Mouse (Mus musculus) kidney, postnatal 0 days (tissue): ENCODE results near the gene Fzr1. TPM values are rescaled to one million over a fixed set of nuclear protein-coding genes. Genes with fewer than 3 reads are reported as not detected.
A peak's percentile ranks its signal among the peaks of the same experiment; 100 is the strongest.

ENCODE experiments used
- ATAC-seq: fragments of 200-750 bp; cut with Nextera tagmentation; replicated peaks from 2 replicates; pipeline ENCODE4 v1.8.0; 2017; ENCODE audit warnings: low read depth, moderate number of reproducible peaks, moderate TSS enrichment, moderate library complexity; ENCODE audit not compliant: low FRiP score
- DNase-seq: peaks from one replicate; pipeline ENCODE4 v3.0.0-alpha.2; 2016; ENCODE audit warnings: low spot score
- H3K27ac ChIP-seq: fragments of 300-500 bp; sonication (generic); 2 replicates; pipeline ENCODE4 v1.5.1; 2014; ENCODE audit warnings: mild to moderate bottlenecking
- H3K27me3 ChIP-seq: fragments of 300-500 bp; sonication (generic); 2 replicates; pipeline ENCODE4 v1.6.1; 2014; ENCODE audit warnings: low read length, mixed read lengths; ENCODE audit not compliant: insufficient read depth
- H3K36me3 ChIP-seq: fragments of 300-500 bp; sonication (generic); 2 replicates; pipeline ENCODE4 v1.6.1; 2014; ENCODE audit warnings: low read length, mixed read lengths; ENCODE audit not compliant: insufficient read depth
- H3K4me1 ChIP-seq: fragments of 300-500 bp; sonication (generic); replicated peaks from 2 replicates; pipeline ENCODE4 v1.6.1; 2014; ENCODE audit warnings: antibody characterized with exemption, low read length, mixed read lengths; ENCODE audit not compliant: insufficient read depth
- H3K4me2 ChIP-seq: fragments of 300-500 bp; sonication (generic); 2 replicates; pipeline ENCODE4 v1.6.1; 2014; ENCODE audit warnings: mild to moderate bottlenecking, low read length, moderate library complexity, mixed read lengths
- H3K4me3 ChIP-seq: fragments of 300-500 bp; sonication (generic); replicated peaks from 2 replicates; pipeline ENCODE4 v1.5.1; 2014; ENCODE audit warnings: low read depth, low read length
- H3K9ac ChIP-seq: fragments of 300-500 bp; sonication (generic); 2 replicates; pipeline ENCODE4 v1.6.1; 2014; ENCODE audit warnings: low read depth, low read length
- H3K9me3 ChIP-seq: fragments of 300-500 bp; sonication (generic); replicated peaks from 2 replicates; pipeline ENCODE4 v1.6.1; 2016; ENCODE audit warnings: low read length, inconsistent platforms, mixed read lengths
- CTCF ChIP-seq: IDR thresholded peaks from 2 replicates; pipeline ENCODE4 v1.5.1; 2016; ENCODE audit warnings: antibody characterized with exemption, low read depth, mild to moderate bottlenecking, moderate library complexity
- WGBS: fragments of 180-500 bp; shearing (Covaris S2); extraction: QIAGEN DNeasy Blood & Tissue Kit; methylation state at CpG from one replicate; pipeline ENCODE4 v1.1.7; 2014; 5-methylcytosine and 5-hydroxymethylcytosine counted together
- polyA plus RNA-seq: library from polyadenylated mRNA; unstranded; fragments of >200 nt; fragmentation: Nextera tagmentation; extraction: Ambion mirVana; gene quantifications from 2 replicates; pipeline ENCODE4 v1.2.1, GENCODE M21; 2015

Gene Fzr1
- polyA plus RNA-seq, 1 experiment from 2014 or later, result 70.6 TPM

- TF ChIP-seq CTCF, result no peak
- 5% methylated on average over 2 of the region's 2 CpGs for WGBS
- peak overlapping the region; percentile 84 for H3K27ac ChIP-seq
- peaks cover 18% of the 10 kb centered on the region for H3K4me1 ChIP-seq
- no peak overlapping the region for H3K4me3 ChIP-seq
- DNase-seq (no peak), ATAC-seq (no peak)
- no peaks in the 10 kb centered on the region for H3K27me3 ChIP-seq
- no peaks in the 10 kb centered on the region for H3K9me3 ChIP-seq
- H3K9ac ChIP-seq, result no peak overlapping the region; the same call in 1 of the 2 replicates
- no peak overlapping the region for H3K4me2 ChIP-seq
- peaks cover 39% of the 10 kb centered on the region for H3K36me3 ChIP-seq
Measured at GRCm38 (mm10) chr10:81327959-81328358, 50.4 kb downstream of the Fzr1 start.

GRCm38 (mm10) chr10:81326858-81327257 lies 51.5 kb downstream of the Fzr1 start:
- TF ChIP-seq CTCF, result no peak
- Histone ChIP-seq H3K27ac (peak overlapping the region; percentile 84), H3K9me3 (no peaks in the 10 kb centered on the region), H3K4me3 (no peak overlapping the region), H3K27me3 (no peaks in the 10 kb centered on the region), H3K36me3 (peaks cover 45% of the 10 kb centered on the region), H3K9ac (no peak overlapping the region), H3K4me2 (no peak overlapping the region), H3K4me1 (peaks cover 15% of the 10 kb centered on the region)
- WGBS, result 68% methylated on average over 6 of the region's 6 CpGs
- ATAC-seq, result no peak
- peak; percentile 41 for DNase-seq

GRCm38 (mm10) chr10:81325781-81326180 lies 52.5 kb downstream of the Fzr1 start:
- no peak overlapping the region for H3K4me2 ChIP-seq
- TF ChIP-seq CTCF, result no peak
- no peaks in the 10 kb centered on the region for H3K9me3 ChIP-seq
- no peaks in the 10 kb centered on the region for H3K27me3 ChIP-seq
- ATAC-seq (no peak), DNase-seq (no peak)
- 84% methylated on average over 18 of the region's 18 CpGs for WGBS
- H3K4me1 ChIP-seq, result peaks cover 15% of the 10 kb centered on the region
- H3K9ac ChIP-seq, result no peak overlapping the region
- H3K36me3 ChIP-seq, result peaks cover 45% of the 10 kb centered on the region
- H3K4me3 ChIP-seq, result no peak overlapping the region
- 0 out of 2 replicates have a peak overlapping the region, but pooled peaks have one; percentile 70 for H3K27ac ChIP-seq

- H3K36me3 ChIP-seq, result peaks cover 45% of the 10 kb centered on the region
- no peak overlapping the region for H3K4me3 ChIP-seq
- H3K4me1 ChIP-seq, result peaks cover 14% of the 10 kb centered on the region
- H3K4me2 ChIP-seq, result no peak overlapping the region
- TF ChIP-seq CTCF, result no peak
- DNase-seq (no peak), ATAC-seq (no peak)
- WGBS, result 84% methylated on average over 21 of the region's 21 CpGs
- H3K9ac ChIP-seq, result no peak overlapping the region
- H3K27ac ChIP-seq, result no peak overlapping the region
- no peaks in the 10 kb centered on the region for H3K9me3 ChIP-seq
- H3K27me3 ChIP-seq, result no peaks in the 10 kb centered on the region
Measured at GRCm38 (mm10) chr10:81325176-81325575, 53.1 kb downstream of the Fzr1 start.

- H3K4me2 ChIP-seq, result no peak overlapping the region
- no peaks in the 10 kb centered on the region for H3K27me3 ChIP-seq
- H3K9ac ChIP-seq, result no peak overlapping the region
- ATAC-seq, result no peak
- peaks cover 12% of the 10 kb centered on the region for H3K4me1 ChIP-seq
- WGBS, result 92% methylated on average over 18 of the region's 18 CpGs
- no peaks in the 10 kb centered on the region for H3K9me3 ChIP-seq
- peaks cover 45% of the 10 kb centered on the region for H3K36me3 ChIP-seq
- no peak for DNase-seq
- no peak overlapping the region for H3K4me3 ChIP-seq
- no peak overlapping the region for H3K27ac ChIP-seq
- TF ChIP-seq CTCF, result no peak
Measured at GRCm38 (mm10) chr10:81323791-81324530, 54.4 kb downstream of the Fzr1 start.

- H3K4me1 ChIP-seq, result peaks cover 11% of the 10 kb centered on the region
- DNase-seq, result no peak
- 91% methylated on average over 23 of the region's 23 CpGs for WGBS
- no peak for ATAC-seq
- peaks cover 48% of the 10 kb centered on the region for H3K36me3 ChIP-seq
- no peak overlapping the region for H3K4me3 ChIP-seq
- H3K4me2 ChIP-seq, result no peak overlapping the region
- no peak for TF ChIP-seq CTCF
- no peak overlapping the region for H3K9ac ChIP-seq
- H3K27ac ChIP-seq, result no peak overlapping the region
- no peaks in the 10 kb centered on the region for H3K27me3 ChIP-seq
- no peaks in the 10 kb centered on the region for H3K9me3 ChIP-seq
Measured at GRCm38 (mm10) chr10:81323141-81323775, 55.1 kb downstream of the Fzr1 start.
